Mouse (Mus musculus) 3T3-L1 (cell line): ENCODE results near the gene Tpx2.

Source experiments
- DNase-seq: peaks from one replicate; pipeline ENCODE4 v3.0.0-alpha.2; 2015; ENCODE audit warnings: low read depth, low spot score

Gene Tpx2

DNA sequence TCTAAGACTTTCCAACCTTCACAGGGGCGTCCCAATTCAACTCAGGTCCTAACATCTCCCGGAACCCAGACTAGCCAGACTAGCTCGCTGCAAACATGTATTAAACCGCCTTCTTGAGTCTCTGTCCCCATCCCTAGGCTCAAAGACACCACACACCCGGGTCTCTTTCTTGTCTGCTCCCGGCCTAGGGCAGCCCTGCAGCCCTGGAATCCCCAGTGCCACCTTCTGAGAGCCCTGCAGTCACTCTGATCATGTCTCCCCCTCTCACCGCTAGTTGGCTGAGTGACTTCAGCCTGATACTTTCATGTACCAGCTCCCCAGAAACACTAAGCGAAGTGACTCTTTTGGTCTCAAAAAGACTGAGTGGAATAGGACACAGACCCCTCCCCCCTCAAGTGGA is 95.8 kb downstream of the Tpx2 start:
- no peak for DNase-seq

- no peak for DNase-seq
Measured at GRCm38 (mm10) chr2:152944013-152944412, 96.2 kb downstream of the Tpx2 start.
